8 mouse cellular contexts compared by ENCODE assay signal in genomic region chr4:40279276-40279900, GRCm38 (mm10). TPM values are rescaled to one million over a fixed set of nuclear protein-coding genes. Genes with fewer than 3 reads are reported as not detected.
DNase-seq lines count a peak whose midpoint lies in the region; ATAC-seq lines count a peak whose summit lies in the region.

TSS of gene Ndufb6 (minus strand) at chr4:40279421.

- H3K27ac ChIP-seq in intestine, embryonic 14.5 days (ENCODE audit: low read depth), result peak within 1 kb of the TSS; percentile 76

- H3K4me1 ChIP-seq in intestine, embryonic 14.5 days (replicated peaks; ENCODE audit: control insufficient read depth, insufficient read depth, low read length), result peaks cover 8% of the 10 kb centered on the region; the same call in 1 of the 2 replicates

- ATAC-seq in intestine, embryonic 14.5 days (replicated peaks; ENCODE audit: low FRiP score, low TSS enrichment, low read depth), result peak; percentile 98

- H3K9ac ChIP-seq in intestine, embryonic 14.5 days (ENCODE audit: low read length), result peak within 1 kb of the TSS; percentile 91

- peaks cover 25% of the 10 kb centered on the region for H3K36me3 ChIP-seq in intestine, embryonic 14.5 days (ENCODE audit: control insufficient read depth, insufficient read depth, low read length)

- peak within 1 kb of the TSS; percentile 94 for H3K4me3 ChIP-seq in intestine, embryonic 14.5 days (ENCODE audit: low read depth, low read length)

- under 1% methylated on average over 36 of the region's 36 CpGs for WGBS in intestine, embryonic 14.5 days

- DNase-seq in adrenal gland, adult (ENCODE audit: inconsistent age in 2 of 2, low spot score in 1 of 2), result peak; percentile 96 to 99
- DNase-seq in embryo, embryonic 10.5 days (ENCODE audit: low spot score), result peak; percentile 97
- DNase-seq in gastrocnemius, postnatal 25 days, result peak; percentile 94
- peak; percentile 99 for DNase-seq in intestine, embryonic 14.5 days (ENCODE audit: low spot score)
- peak; percentile 91 to 94 for DNase-seq in left cerebral cortex, postnatal 14 days (ENCODE audit: low spot score in 2 of 2)
- DNase-seq in mesoderm, embryonic 11.5 days (ENCODE audit: low read depth, low spot score), result peak; percentile 97
- DNase-seq in right cerebral cortex, postnatal 36 days (ENCODE audit: low spot score in 2 of 2), result peak; percentile 87 to 88
- DNase-seq in yolk sac, embryonic 10.5 days (ENCODE audit: low spot score), result peak; percentile 95

- H3K9me3 ChIP-seq in intestine, embryonic 14.5 days (ENCODE audit: control insufficient read depth, low read length), result no peaks in the 10 kb centered on the region

- H3K4me2 ChIP-seq in intestine, embryonic 14.5 days (ENCODE audit: low read length), result peak within 1 kb of the TSS; percentile 76

- no peaks in the 10 kb centered on the region for H3K27me3 ChIP-seq in intestine, embryonic 14.5 days (replicated peaks; ENCODE audit: control insufficient read depth, insufficient read depth, low read length)

- intact Hi-C loops in left cerebral cortex, postnatal 14 days (cut with DNase I), result no loop called here

RNA-seq across cellular contexts. Expression of gene Ndufb6, which starts in this region (rescaled TPM):
- total RNA-seq in gastrocnemius, postnatal 25 days (2021), result 100 to 1,000 TPM; 276 to 279 TPM
- 326 and 341 TPM in 2 replicates for polyA plus RNA-seq in intestine, embryonic 14.5 days (2014; fragmentation: Nextera tagmentation; extraction: Ambion mirVana)
- 100 to 1,000 TPM; 207 to 219 TPM for total RNA-seq in left cerebral cortex, postnatal 14 days (2021)

Comparison
In these comparisons a context has a peak if more than half of its experiments do, and no peak if none do; other contexts are left out.
1. Peak in every context shown above with its lines: DNase-seq, ATAC-seq, H3K4me3 ChIP-seq and H3K27ac ChIP-seq.